Mouse (Mus musculus): Measurements from ENCODE around the gene Ssrp1.

Ssrp1 gene

DNA sequence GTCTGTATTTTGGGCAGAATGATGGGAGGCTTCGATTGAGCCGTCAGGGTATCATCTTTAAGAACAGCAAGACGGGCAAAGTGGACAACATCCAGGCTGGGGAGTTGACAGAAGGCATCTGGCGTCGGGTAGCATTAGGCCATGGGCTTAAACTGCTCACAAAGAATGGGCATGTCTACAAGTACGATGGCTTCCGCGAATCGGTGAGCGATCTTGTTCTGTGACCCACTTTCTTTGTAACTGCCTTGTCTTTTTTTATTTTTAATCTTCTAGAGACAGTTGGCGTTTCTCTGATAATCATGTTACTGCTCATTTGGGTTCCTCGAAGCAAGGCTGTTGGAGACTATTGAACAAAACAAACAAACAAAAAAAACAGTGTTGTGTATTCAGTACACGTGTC, 1.3 kb downstream of the Ssrp1 start:
- DNase-seq, result no peak

DNA sequence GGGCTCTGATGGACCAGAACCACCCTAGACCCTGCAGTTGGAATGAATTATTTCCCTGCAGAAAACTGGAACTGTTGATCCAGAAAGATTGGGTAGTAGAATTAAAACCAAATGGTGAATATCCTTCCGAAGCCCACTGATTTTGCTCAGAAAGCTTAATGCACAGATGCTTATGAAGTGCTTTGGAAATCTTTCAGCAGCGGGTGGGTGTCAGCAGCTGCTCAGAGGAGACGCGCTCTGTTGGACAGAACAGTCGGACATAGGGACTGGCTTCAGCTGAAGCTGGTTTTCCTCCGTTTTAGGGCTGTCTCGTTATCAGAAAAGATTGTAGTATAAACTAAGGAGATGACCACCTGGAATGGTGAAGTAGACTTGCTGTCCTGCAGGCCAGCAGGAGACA, 6.6 kb downstream of the Ssrp1 start:
- DNase-seq, result no peak

DNA sequence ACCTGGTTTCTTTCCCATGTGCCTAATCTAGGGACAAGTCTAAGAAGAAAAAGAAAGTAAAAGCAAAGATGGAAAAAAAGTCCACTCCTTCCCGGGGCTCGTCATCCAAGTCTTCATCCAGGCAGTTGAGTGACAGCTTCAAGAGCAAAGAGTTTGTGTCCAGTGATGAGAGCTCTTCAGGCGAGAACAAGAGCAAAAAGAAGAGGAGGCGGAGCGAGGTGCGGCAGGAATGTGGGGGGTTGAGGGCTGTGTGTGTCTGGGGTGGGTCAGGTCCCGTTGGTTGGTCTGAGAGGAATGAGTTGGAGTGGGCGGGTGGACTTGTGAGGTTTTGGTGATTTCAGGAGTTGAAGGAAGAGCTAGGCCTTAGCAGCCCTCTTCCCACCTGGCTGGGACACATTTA, 9.2 kb downstream of the Ssrp1 start:
- no peak for DNase-seq

DNA sequence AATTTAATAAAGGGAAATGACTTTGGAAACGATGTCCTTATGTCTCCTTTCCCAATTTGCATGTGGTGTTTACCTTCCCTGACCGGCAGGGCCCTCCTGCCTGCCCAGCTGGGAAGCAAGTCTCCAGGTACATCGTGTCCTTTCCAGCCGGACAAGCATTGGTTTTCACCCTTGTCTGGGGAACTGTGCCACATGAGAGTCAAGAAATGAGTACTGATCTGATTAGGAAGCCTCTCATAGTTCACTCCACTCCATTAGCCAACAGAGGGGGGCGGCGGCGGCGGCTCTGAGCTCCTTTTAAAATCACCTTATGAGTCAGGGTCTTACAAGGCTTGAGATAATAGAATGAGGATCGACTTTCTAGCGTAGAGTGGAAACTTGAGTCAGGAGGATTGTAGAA, 10.0 kb downstream of the Ssrp1 start:
- peak; percentile 29 for DNase-seq

DNA sequence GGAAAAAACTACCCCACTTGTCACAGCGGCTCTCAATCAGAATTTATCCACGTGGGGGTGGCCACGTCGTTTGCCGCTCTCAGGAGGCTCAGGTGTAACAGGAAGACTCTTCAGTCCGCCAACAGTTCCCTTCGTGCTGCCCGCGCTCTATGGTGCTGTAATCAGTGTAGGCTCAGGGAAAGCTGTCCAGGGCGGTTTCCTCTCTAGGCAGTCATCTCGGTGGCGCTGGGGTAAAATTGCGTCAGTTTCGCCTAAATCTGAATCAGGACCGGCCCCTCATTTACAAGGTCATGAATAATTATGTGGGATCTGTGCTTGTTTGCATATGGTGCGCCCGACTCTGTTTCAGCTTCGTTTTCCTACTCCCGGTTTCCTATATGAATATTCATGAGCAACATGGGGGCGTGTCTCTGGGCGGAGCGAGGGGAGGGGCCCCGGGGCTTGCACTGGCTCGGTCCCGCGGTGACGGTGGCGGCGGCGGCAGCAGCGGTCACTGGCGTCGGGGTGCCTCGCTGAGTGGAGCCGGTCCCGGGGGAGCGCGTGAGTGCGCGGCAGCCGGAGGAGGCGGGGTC, 10.6 kb downstream of the Ssrp1 start, which contains the start of gene Tnks1bp1:
Tnks1bp1 (plus strand) TSS at position 427 of the 572 bp plus-strand sequence.
- peak; percentile 97 for DNase-seq

DNA sequence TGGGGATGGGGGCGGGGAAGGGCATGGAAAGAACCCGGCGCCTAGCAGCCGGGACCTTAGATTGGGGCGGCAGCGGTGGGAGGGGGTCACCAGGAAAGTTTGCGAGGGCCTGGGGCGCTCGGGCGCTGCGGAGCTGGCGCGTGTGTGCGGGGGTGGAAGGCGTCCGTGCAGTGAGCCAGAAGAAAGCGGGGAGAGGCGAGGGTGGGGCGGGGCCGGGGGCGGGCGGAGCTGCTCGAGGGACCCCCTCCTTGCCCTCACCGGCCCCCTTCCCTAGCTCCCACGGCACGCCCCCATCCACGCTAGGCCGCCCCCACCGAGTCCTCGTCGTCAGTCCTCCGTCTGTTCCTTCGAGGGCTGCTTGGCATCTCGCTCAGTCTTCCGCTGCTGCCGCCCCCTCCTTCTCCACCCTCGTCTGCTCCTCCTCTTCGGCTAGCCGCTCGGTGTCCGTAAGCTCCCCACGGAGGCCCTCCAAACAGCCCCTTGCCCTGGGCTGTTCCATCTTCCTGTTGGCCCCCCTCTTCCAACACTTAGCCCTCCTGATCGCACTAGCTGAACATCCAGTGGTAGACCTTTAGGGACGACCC, 11.2 kb downstream of the Ssrp1 start:
- peak; percentile 74 for DNase-seq

DNA sequence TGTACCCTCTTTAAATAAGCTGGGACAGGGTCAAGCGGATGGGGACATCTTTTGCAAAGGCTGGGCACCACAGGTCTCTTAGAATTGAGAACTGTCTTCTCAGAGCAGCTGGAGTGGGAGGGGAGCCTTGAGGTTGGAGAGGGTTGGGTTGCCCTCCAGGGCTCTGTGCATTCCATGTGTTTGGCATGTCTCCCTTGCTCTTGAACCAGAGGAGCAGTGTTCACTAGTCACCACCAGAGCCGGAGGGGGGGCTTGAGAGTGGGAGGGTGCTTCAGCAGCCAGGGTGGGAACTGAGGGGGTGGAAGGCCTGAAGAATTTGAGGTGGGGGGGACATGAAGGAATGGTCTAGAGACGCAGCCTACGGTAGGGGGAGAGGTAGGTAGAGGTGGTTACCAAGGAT, 12.2 kb downstream of the Ssrp1 start:
- DNase-seq, result no peak

DNA sequence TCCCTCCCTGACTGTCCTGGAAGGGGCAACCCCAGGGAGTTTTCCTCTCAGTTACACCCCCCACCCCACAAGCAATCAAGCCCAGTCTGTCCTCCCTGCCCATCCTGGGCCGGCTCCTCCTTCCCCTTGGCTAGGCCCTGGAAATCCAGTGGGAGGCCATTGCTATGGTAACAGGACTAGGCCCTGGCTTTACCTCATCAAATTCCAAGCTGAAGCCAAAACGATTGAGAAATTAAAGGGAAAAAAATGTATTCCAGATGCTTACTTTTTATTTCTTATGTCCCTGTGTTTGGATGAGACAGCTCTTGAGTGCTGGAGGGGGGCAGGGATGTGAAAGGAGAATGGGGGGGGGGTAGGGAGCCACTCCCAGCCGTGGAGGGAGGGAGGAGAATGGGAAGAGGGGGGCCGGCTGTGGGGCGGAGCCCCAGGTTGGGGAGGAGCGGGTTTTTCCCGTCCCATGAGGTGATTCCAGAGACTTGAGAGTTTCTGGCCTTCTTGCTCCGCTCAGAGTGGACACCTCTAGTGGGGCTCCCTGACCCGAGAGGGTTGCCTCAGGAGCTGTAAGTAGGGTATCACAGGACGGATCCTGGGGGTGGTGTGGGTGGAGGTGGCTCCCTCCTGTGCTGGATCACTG, 13.1 kb downstream of the Ssrp1 start:
- DNase-seq, result no peak

DNA sequence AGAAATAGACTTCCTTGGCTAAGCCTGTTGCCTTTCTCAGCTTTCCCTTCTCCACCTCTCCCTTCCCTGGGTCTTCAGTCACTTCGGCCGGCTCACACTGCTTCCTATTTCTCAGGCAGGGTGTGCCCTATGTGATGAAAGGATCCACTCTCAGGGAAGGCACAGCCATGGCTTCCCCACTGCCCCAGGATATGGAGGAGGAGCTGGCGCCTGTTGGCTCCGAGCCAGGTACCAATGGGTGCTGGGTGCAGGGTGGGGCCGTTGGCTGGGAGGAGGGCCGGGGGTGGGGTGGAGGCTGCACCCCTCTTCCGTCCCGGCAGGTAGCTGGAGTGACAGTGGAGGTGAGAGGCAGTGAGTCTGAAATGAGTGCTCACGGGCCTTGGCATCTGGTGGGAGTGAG, 13.7 kb downstream of the Ssrp1 start:
- DNase-seq, result no peak

DNA sequence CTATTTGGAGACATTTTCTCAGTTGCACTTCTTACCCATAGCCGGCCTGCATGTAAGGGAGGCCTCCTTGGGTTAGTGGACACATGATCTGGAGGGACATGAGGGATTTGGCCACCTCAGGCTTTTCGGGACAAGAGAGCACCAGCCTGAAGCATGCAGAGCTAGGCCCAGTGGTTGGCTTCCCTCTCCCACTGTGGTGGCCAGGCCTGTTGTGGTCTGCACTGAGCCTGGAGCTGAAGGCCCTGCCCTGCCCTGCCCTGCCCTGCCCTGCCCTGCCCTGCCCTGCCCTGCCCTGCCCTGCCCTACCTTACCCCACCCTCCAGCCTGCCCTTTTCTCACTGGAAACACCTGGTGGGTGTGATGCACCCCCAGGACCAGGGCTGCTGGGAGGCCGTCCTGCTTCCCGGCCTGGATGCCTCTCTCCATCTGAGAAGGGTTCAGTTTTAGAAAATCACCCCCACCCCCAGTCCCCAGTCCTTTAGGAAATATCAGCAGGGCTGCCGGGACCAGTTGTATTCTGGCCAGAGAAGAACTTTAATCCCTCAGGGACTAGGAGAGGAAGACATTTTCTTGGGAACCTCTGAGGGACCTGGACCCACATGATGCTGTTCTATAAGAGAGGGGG, 16.3 kb downstream of the Ssrp1 start:
- no peak for DNase-seq

DNA sequence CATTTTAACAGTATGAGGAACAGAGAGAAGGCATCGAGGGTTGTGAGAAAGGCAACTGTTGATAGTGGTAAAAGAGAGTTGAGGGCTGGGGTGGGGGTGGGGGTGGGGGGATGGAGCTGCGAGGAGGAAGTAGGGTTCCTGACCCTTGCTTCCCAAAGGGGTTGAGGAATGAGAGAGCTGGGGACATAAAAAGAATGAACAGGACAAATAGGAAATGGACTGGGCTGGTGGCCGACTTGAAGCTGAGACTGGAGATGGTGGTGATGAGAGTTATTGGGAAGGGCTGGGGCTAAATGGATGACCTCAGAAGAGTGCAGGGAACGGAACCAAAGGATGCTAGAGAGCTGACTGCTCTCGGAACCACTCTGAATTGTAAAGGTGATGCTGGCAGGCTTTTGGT, 19.7 kb downstream of the Ssrp1 start:
- DNase-seq, result no peak

DNA sequence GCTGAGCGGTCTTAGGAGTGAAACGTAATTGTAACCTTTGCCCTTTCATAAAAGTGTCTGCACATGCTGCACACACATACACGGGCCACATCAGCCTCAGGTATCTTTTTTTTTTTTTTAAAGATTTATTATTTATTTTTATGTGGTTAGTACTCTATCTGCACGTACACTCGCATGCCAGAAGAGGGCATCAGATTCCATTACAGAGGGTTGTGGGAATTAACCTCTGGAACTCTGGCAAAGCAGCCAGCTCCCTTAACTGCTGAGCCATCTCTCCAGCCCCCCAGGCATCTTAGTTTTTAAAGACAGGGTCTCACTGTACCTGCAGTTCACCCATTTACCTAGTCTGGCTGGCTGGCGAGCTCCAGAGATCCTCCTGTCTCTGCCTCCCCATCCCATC, 22.6 kb downstream of the Ssrp1 start:
- no peak for DNase-seq

DNA sequence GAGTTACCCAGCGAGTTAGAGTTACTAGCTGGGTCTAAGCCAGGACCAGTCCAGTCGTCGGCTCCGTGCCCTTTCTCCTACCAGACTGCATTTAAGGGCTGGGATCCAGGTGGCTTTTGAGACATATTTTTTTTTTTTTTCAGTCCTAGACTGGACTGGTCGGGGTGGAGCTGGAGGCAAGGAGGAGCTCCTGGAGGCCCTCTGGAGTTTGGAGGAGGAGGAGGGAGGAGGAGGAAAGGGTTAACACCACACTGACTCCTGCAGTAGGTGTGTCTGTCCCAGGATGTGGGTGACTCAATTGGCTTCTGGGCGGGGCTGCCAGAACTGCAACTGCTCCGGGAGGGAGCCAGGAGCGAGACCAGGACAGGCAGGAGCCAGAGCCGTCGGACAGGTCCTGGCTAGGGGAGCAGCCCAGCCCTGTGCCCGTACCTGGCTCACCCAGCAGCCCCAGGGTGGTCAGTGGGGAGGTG, 23.6 kb downstream of the Ssrp1 start:
- peak; percentile 44 for DNase-seq

DNA sequence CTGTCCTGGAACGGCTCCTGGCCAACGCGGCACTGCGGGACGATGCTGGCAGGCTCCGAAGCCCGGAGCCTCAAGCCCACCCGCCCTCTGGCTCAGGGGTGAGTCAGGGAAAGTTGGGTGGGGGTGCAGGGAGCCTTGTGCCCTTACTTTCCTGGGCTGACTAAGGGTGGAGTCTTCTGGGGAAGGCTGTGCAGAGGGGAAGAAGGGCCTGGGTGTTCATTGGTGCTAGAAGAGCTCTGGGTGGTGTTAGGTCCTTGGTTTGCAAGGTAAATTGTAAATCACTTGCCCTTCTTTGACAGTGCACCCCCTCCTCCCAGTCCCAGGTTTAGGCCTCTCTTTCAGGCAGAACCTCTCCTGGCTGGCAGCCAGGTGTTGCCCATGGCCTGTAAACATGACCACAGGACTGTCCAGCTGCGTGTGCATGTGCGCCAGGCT, 24.1 kb downstream of the Ssrp1 start:
- DNase-seq, result peak; percentile 12

DNA sequence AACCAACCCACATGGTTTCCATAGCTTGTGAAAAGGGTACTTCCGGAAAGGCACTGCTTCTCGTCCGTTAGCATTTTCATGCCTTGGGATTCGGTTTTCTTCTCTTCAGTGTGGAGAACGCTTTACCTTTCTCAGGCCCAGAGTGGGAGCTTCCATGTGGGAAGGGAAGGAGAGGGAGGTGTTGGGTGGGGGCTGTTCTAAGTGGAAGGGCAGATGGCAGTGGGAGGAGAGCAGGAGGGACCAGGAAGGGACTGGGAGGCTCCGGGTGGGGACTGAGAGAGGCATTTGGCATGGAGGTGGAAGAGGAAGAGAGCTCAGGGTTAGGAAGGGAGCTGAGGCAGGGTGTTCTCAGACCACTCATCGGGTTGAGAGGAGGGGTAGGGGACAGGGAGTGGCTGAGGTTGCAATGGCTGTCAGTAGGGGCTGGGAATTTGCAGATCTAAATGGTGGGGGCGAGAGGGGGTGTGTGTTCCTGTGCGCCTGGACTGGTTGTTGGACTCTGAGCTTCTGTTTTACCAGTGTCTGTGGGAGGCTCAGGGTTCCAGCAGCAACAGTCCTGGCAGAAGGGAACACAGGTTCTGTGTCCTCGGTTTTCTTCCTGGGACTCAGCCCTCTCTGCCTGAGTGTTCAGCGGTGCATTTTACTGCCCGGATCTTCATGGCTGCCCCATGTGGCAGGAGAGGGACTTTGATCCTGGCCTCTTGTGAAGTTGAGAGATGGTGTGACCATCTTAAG, 28.3 kb downstream of the Ssrp1 start:
- no peak for DNase-seq

DNA sequence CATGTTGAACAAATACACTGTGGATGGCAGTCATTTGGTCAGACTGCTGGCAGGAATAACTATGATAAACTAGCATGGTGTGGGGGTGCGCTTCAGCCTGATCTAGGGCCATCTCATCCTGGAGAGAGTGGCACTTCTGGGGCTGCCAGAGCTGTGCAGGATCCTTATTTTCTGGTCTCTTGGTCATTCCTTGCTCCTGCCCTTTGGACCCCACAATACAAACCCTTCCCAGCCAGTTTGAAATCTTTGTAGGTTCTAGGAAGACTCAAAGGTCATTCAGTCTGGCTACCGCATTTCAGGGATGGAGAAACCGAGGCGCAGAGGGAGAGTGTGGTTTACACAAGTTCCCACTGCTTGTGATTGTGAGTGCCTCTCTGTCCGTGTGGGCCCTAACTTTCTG, 29.9 kb downstream of the Ssrp1 start:
- no peak for DNase-seq

DNA sequence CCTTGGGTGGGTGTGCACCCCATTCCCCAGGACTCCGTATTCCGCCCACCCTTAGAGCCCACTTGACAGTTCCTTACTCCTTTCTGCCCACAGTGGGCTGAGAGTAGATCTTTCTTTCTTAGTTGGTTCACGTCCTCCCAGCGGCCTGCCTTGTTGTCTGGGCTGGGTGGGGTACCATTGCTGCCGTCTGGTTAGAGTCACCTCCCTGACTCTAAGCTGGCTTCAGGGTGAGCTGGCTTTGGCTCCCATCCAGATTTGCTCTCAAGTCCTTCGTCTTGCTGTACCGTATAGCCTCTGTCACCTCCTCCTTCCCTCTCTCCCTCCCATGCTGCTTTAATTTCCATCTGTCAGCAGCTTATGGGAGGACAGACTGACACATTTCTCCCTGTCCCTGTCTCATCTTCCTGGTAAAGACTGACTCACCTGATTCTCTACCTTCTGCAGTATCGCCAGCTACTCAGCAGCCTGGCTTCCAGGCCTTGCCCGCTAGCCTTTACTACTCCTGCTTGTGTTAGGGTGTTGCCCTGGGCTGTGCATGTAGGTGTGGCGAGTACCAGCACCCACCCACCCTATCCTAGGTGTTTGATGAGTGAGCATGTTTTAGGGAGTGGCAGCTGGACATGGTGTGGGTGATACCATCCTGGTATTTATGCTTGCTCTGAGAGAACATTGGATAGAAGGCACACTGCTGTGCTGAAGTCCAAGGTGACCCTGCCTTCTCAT, 31.0 kb downstream of the Ssrp1 start:
- no peak for DNase-seq

DNA sequence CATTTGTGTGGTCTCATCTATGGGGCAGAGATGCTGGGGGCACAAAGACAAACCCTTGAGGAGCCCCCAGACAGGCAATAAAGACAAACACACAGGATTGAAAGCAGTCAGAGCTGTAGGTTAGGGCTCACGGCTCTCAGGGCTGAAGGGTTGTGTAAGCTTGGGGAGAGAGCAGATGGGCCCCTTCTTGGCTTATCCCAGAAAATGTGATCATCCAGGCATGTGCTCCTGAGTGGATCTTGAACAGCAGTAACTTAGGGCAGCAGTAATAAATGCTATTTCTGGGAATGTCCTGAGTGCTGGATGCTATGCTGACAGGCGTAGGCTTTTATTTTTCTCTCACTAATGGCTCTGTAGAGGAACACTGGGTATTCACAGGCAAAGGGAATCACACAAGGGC, 31.6 kb downstream of the Ssrp1 start:
- no peak for DNase-seq

DNA sequence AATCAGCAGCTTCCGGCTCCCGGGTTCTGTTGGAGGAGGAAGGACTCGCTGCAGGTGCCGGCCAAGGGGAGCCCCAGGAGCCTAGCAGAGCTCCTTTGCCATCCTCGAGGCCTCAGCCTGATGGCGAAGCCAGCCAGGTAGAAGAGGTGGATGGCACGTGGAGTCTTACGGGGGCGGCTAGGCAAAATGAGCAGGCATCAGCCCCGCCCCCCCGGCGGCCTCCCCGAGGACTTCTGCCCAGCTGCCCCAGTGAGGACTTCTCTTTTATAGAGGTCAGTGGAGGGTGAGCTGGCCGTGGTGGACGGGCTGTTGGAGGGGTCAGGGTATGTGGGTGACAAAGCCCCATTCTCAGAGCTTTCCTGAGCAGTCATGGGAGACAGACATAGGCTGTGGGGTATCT, 33.1 kb downstream of the Ssrp1 start:
- no peak for DNase-seq

DNA sequence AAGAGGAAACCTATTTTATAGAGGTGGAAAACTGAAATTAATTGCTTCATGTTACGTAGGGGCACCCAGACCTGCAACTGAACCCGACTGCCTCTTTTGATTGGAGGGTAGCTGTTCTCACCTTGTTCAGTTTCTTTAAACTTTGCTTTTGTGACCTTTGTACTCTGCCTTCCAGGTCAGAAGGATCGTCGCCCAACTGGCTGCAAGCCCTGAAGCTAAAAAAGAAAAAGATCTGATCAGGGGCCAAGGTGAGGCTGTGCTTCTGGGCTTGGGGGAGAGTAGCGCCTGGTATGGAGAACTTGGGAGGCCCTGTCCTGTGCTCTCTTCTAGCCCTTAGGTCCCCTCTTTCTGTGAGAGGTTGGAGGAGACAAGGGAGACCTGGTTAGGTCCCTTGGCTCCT, 34.9 kb downstream of the Ssrp1 start:
- DNase-seq, result no peak

DNA sequence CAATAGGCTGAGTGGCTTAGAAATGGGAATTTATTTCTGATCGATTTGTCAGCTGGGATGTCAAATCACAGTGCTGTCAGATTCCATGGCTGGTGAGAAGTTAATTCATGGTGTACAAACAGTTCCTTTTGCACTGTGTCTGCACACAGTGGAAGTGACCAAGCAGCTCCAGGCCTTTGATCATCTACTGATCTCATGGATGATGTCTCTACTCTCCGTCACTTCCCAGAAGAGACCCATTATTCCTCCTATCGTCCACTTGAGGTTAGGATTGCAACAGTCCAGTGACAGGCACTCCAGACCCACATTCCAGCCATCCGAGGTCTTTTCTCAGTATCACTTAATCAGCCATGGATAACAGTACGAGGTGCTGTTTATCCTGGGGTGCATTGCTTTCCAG, 36.7 kb downstream of the Ssrp1 start:
- no peak for DNase-seq

DNA sequence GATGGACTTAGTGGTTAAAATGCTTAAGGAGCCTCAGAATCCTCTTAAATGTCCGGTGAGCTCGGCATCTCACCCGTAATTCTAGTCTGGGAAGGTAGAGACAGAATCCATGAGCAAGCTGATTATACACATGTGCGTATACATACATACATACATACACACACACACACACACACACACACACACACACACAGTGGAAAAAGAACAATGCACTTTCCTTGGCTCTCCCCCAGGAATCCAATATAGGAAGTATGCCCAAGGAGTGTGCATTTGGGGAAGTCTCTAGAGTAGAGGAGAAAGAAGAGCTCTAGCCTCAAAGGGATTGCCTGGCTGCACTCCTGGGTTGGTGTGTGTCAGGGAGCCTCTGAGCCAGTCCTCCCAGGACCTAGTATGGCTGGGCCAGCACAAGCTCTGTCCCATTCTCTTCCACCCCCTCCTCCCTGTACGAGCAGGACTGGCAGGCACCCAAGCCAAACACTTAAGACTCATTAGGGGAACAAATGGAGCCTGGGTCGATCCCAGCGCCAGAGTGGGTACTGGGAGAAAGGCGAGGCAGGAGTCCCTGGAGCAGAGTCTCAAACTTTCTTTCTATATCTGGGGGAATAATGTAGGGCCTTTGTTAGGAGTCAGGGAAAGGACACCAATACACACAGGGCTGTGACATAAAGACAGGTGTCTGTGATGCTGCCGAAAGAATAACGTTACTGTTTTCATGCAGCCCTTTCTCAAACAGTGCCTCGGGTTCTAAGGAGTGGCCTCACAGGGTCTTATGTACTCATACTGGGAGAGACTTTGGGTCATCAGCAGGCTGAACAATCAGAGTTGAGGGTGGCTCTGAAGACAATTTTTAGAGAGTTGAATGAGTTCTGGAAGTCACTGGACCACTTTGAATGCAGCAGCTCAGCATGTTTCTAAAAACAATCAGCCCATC, 51.9 kb downstream of the Ssrp1 start:
- no peak for DNase-seq

Measured in thymus, postnatal 4 days (tissue).